ENCODE assay signal across 20 mouse cellular contexts in the genomic region with DNA sequence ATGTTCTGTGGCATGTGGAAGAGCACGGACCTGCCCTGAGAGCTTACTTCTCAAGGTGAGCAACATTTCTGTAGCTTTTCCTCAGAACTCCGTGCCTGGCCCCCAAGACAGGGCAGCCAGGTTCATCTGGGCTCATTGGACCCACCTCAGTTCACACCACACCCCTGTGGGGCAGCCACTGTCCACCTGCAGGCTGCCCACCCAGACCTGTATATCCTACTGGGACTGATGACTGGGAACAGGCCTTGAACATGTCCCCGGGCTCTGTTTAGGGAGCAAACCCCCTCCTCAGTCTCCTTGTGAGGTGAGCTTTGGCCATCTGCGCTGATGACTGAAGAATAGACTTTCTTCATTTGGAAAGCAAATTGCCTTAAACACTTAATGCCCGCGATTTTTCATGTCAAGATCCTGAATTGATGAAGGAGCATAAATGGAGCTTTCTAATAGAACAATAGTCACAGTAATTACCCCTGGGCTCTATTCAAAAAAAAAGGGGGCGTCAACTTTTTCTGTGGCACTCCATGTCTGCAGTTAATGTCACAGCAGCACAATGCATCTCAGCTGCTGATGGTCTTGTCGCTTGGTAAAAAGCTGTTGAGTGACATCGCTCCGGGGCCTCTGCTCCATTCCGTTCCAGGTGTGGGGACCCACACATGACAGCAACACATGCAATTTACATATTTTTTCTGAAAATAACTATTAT.
DNase-seq lines count a peak whose midpoint lies in the region; ATAC-seq and TF ChIP-seq lines count a peak whose summit lies in the region.
"Had no signal": no experiment of that assay in that cellular context is flagged by ENCODE, and none has a peak within 500 bp of the region (broad histone marks: within the 10 kb centered on the region; RNA-seq: fewer than 3 reads in every experiment).

No protein-coding gene starts in this region.

- no peak for TF ChIP-seq CTCF in midbrain, postnatal 0 days (IDR thresholded peaks at IDR 0.05)
- TF ChIP-seq CTCF in lung, adult 2 months (IDR thresholded peaks at IDR 0.05; ENCODE audit: insufficient read depth, low read length), result no peak

- peak; percentile 62; the same call in 1 of the 2 replicates for ATAC-seq in midbrain, embryonic 13.5 days
- no peak for ATAC-seq in midbrain, postnatal 0 days (ENCODE audit: low FRiP score)
- ATAC-seq in forebrain, embryonic 16.5 days, result peak; percentile 96
- no peak for ATAC-seq in midbrain, embryonic 14.5 days (ENCODE audit: low FRiP score, low TSS enrichment)
- ATAC-seq: inflammation-experienced regulatory T-cells, adult 6 months had no signal

- no peak overlapping the region for H3K9ac ChIP-seq in midbrain, embryonic 13.5 days (replicated peaks)
- H3K9ac ChIP-seq in midbrain, postnatal 0 days (replicated peaks; ENCODE audit: low read length, poor library complexity, severe bottlenecking), result no peak overlapping the region
- no peak overlapping the region for H3K9ac ChIP-seq in forebrain, embryonic 16.5 days (replicated peaks; ENCODE audit: low read depth, low read length)
- no peak overlapping the region for H3K9ac ChIP-seq in midbrain, embryonic 14.5 days (replicated peaks; ENCODE audit: low read length)
- H3K9ac ChIP-seq: limb, embryonic 15.5 days had no signal

- no peak for TF ChIP-seq POLR2A in lung, adult 2 months (IDR thresholded peaks at IDR 0.05; ENCODE audit: borderline replicate concordance, extremely low read depth, low read depth, low read length)

- 57% methylated on average over 11 of the region's 11 CpGs for WGBS in midbrain, embryonic 13.5 days
- 61% methylated on average over 11 of the region's 11 CpGs for WGBS in midbrain, postnatal 0 days
- WGBS in forebrain, embryonic 16.5 days, result 32% methylated on average over 11 of the region's 11 CpGs
- 57% methylated on average over 11 of the region's 11 CpGs for WGBS in midbrain, embryonic 14.5 days
- 92% methylated on average over 11 of the region's 11 CpGs for WGBS in limb, embryonic 10.5 days
- 91% methylated on average over 11 of the region's 11 CpGs for WGBS in lung, adult 2 months

- peak; percentile 53 for DNase-seq in embryo, embryonic 10.5 days (ENCODE audit: low spot score)
- DNase-seq in embryo, embryonic 10 days (ENCODE audit: low spot score), result no peak
- DNase-seq in midbrain, postnatal 0 days (ENCODE audit: low spot score), result no peak
- peak; percentile 31 for DNase-seq in midbrain, embryonic 14.5 days
- no peak for DNase-seq in limb, embryonic 10.5 days (ENCODE audit: low spot score)
- no peak for DNase-seq in lung, adult 2 months
- DNase-seq: cerebellum, adult 2 months; gastrocnemius, postnatal 36 days; heart, postnatal 14 days; kidney, adult 9 months; kidney, postnatal 36 days; lung, postnatal 14 days; retina, postnatal 1 day; thymus, adult 2 months had no signal

- no peak overlapping the region for H3K4me2 ChIP-seq in midbrain, embryonic 13.5 days (replicated peaks)
- no peak overlapping the region for H3K4me2 ChIP-seq in midbrain, postnatal 0 days (ENCODE audit: low read depth, low read length, poor library complexity, severe bottlenecking)
- H3K4me2 ChIP-seq in forebrain, embryonic 16.5 days (ENCODE audit: low read length), result no peak overlapping the region
- no peak overlapping the region for H3K4me2 ChIP-seq in midbrain, embryonic 14.5 days (ENCODE audit: low read length)
- H3K4me2 ChIP-seq: limb, embryonic 15.5 days had no signal

- no peak overlapping the region for H3K27ac ChIP-seq in midbrain, embryonic 13.5 days
- no peak overlapping the region for H3K27ac ChIP-seq in midbrain, postnatal 0 days (ENCODE audit: low read depth, low read length)
- peak overlapping the region; percentile 87 for H3K27ac ChIP-seq in forebrain, embryonic 16.5 days (ENCODE audit: low read length)
- H3K27ac ChIP-seq in midbrain, embryonic 14.5 days (replicated peaks; ENCODE audit: low read depth, low read length), result no peak overlapping the region
- H3K27ac ChIP-seq in limb, embryonic 10.5 days, result no peak overlapping the region
- H3K27ac ChIP-seq: heart, embryonic 10.5 days; limb, embryonic 15.5 days had no signal

- peaks cover 9% of the 10 kb centered on the region for H3K4me1 ChIP-seq in midbrain, embryonic 13.5 days (replicated peaks)
- no peaks in the 10 kb centered on the region for H3K4me1 ChIP-seq in midbrain, postnatal 0 days (ENCODE audit: insufficient read depth, low read length)
- H3K4me1 ChIP-seq in forebrain, embryonic 16.5 days (replicated peaks; ENCODE audit: control insufficient read depth, insufficient read depth, low read length), result peaks cover 22% of the 10 kb centered on the region
- 0 out of 2 replicates have a peak, but pooled peaks cover 2% of the 10 kb centered on the region for H3K4me1 ChIP-seq in midbrain, embryonic 14.5 days (ENCODE audit: control insufficient read depth, insufficient read depth, low read length)
- H3K4me1 ChIP-seq in limb, embryonic 10.5 days, result peaks cover 15% of the 10 kb centered on the region
- H3K4me1 ChIP-seq in lung, adult 2 months (ENCODE audit: control insufficient read depth, insufficient read depth, low read length), result no peaks in the 10 kb centered on the region

- no peaks in the 10 kb centered on the region for H3K9me3 ChIP-seq in midbrain, embryonic 13.5 days
- H3K9me3 ChIP-seq in midbrain, postnatal 0 days (ENCODE audit: low read length), result no peaks in the 10 kb centered on the region
- H3K9me3 ChIP-seq in forebrain, embryonic 16.5 days (ENCODE audit: control insufficient read depth, low read length), result no peaks in the 10 kb centered on the region
- no peaks in the 10 kb centered on the region for H3K9me3 ChIP-seq in midbrain, embryonic 14.5 days (ENCODE audit: control insufficient read depth, low read length)
- no peaks in the 10 kb centered on the region for H3K9me3 ChIP-seq in limb, embryonic 10.5 days (replicated peaks)
- H3K9me3 ChIP-seq: heart, embryonic 10.5 days; limb, embryonic 15.5 days had no signal

- no peak overlapping the region for H3K4me3 ChIP-seq in midbrain, embryonic 13.5 days (replicated peaks)
- no peak overlapping the region for H3K4me3 ChIP-seq in midbrain, postnatal 0 days (ENCODE audit: low read depth, low read length)
- H3K4me3 ChIP-seq in forebrain, embryonic 16.5 days (replicated peaks; ENCODE audit: low read length), result no peak overlapping the region
- no peak overlapping the region for H3K4me3 ChIP-seq in midbrain, embryonic 14.5 days (replicated peaks; ENCODE audit: low read depth, low read length)
- no peak overlapping the region for H3K4me3 ChIP-seq in limb, embryonic 10.5 days
- no peak overlapping the region for H3K4me3 ChIP-seq in lung, adult 2 months (replicated peaks; ENCODE audit: extremely low read depth, low read depth, low read length)
- H3K4me3 ChIP-seq: erythroblast, embryonic 14.5 days; heart, embryonic 10.5 days; limb, embryonic 15.5 days had no signal

- no peaks in the 10 kb centered on the region for H3K27me3 ChIP-seq in midbrain, embryonic 13.5 days
- no peaks in the 10 kb centered on the region for H3K27me3 ChIP-seq in midbrain, postnatal 0 days (ENCODE audit: insufficient read depth, low read length)
- no peaks in the 10 kb centered on the region for H3K27me3 ChIP-seq in forebrain, embryonic 16.5 days (replicated peaks; ENCODE audit: control insufficient read depth, insufficient read depth, low read length)
- no peaks in the 10 kb centered on the region for H3K27me3 ChIP-seq in midbrain, embryonic 14.5 days (ENCODE audit: control insufficient read depth, insufficient read depth, low read length)
- no peaks in the 10 kb centered on the region for H3K27me3 ChIP-seq in limb, embryonic 10.5 days (ENCODE audit: low read depth, poor library complexity, severe bottlenecking)
- H3K27me3 ChIP-seq: limb, embryonic 15.5 days had no signal

- H3K36me3 ChIP-seq in midbrain, embryonic 13.5 days, result peaks cover 34% of the 10 kb centered on the region
- peaks cover 4% of the 10 kb centered on the region; the same call in 1 of the 2 replicates for H3K36me3 ChIP-seq in midbrain, postnatal 0 days (ENCODE audit: insufficient read depth, low read length)
- peaks cover 2% of the 10 kb centered on the region; the same call in 1 of the 2 replicates for H3K36me3 ChIP-seq in forebrain, embryonic 16.5 days (ENCODE audit: control insufficient read depth, insufficient read depth)
- peaks cover 22% of the 10 kb centered on the region for H3K36me3 ChIP-seq in midbrain, embryonic 14.5 days (ENCODE audit: control insufficient read depth, insufficient read depth, low read length)
- H3K36me3 ChIP-seq in limb, embryonic 10.5 days, result no peaks in the 10 kb centered on the region
- H3K36me3 ChIP-seq: heart, embryonic 10.5 days had no signal

Comparison
In these comparisons a context has a peak if more than half of its experiments do, and no peak if none do; other contexts are left out.
1. DNase-seq: peak in embryo, embryonic 10.5 days (single experiment) and midbrain, embryonic 14.5 days (single experiment); none in embryo, embryonic 10 days (single experiment), midbrain, postnatal 0 days (single experiment), limb, embryonic 10.5 days (single experiment) and lung, adult 2 months (single experiment).
2. ATAC-seq: peak in midbrain, embryonic 13.5 days (single experiment) and forebrain, embryonic 16.5 days (single experiment); none in midbrain, postnatal 0 days (single experiment) and midbrain, embryonic 14.5 days (single experiment).